Mouse (Mus musculus) urinary bladder, adult 18-20 months (tissue): ENCODE results near the gene Dpp3.
"Not testable (repeated sequence)": the region's sequence is repeated elsewhere in the genome, so short reads cannot be mapped to it uniquely, and the experiment has no call there.

Experiments used
- DNase-seq, 2 experiments: peaks; one replicate each; pipeline ENCODE4 v3.0.0; 2022; ENCODE audit warnings: low spot score in 2 of 2, mixed read lengths in 2 of 2

Gene Dpp3

GRCm38 (mm10) chr19:4896780-4897520, 31.1 kb downstream of the Dpp3 start:
- no peak for DNase-seq

- no peak for DNase-seq
Measured at GRCm38 (mm10) chr19:4891798-4892197, 36.3 kb downstream of the Dpp3 start.

GRCm38 (mm10) chr19:4889791-4890190, 38.3 kb downstream of the Dpp3 start:
- DNase-seq: no peak

GRCm38 (mm10) chr19:4883961-4884360, 44.1 kb downstream of the Dpp3 start:
- no peak for DNase-seq

DNA sequence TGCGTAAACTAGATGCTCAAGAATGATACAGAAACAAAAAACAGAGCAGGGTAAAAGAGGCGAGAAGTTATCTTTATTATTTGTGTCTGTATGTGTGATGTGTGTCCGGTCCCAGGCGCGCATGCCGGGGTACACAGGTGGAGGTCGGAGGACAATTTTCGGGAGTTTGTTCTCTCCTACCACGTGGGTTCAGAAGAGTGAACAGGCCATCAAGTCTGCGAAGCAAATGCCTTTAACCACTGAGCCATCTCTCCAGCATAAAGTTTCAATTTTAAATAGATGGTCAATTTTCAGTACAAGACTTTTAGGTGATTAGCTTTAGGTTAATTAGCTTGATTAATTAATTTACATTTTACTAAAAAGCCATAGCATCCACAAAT, 48.8 kb downstream of the Dpp3 start:
- no peak for DNase-seq

DNA sequence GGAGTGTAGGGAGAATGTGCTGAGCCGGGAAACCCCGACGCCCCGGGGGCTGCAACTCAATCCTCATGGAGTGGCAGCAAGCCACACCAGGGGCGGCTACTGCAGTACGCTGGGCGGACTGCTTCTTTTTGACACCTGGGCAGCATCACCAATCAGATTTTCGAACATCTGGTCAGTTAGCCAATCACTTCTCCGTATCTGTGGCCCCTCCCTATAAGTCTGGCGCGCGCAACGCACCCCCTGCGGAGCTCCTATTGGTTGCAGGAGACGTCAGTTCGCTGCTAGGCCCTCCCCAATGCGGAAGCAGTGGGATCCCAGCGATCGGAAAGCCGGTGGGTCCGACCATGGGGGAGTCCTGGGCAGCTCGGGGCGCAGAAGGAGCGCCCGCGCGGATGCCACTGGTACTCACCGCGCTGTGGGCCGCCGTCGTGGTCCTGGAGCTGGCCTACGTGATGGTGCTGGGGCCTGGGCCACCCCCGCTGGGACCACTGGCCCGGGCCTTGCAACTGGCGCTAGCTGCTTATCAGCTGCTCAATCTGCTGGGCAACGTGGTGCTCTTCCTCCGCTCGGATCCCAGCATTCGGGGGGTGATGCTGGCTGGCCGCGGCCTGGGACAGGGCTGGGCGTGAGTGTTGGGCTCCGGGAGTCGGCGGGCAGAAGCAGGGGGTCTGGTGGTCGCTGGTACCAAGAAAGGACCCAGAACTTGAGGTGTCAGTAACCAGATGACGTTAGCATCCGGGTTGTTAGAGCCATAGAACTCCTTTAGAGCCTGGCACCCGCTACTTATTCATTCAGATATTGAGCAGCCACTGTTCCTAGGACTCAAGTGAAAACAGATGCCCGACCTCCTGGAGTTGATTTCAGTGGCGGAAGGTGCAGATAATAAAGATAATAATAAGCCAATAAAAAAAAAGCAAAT, 49.4 kb downstream of the Dpp3 start, which contains the start of gene Zdhhc24:
Gene Zdhhc24 (plus strand): TSS at position 264 of the 919 bp plus-strand sequence.
- DNase-seq: peak; percentile 91 to 98

GRCm38 (mm10) chr19:4877785-4878184, 50.3 kb downstream of the Dpp3 start, which contains the start of gene Actn3:
Gene Actn3, minus strand, starts transcription at chr19:4877909.
- DNase-seq: peak; percentile 8 to 59

DNA sequence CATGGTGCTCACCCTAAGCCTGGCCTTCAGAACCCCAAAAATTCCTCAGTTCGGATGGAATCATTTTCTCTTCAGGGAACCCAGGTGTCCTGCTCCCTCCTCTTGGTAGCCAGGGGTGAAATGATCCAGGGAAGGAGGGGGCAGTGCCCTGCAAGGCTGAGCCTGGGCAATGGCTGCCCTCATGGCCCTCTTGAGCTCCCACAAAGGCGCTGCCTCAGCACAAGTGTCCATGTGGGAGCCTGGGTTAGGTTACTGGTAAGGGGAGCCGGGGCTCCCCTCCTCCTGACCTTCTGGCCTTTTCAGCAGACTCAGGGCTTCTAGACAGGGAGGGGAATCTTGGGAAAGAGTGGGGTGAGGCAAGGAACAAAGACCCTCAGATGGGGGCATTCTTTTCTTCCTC, 51.3 kb downstream of the Dpp3 start:
- no peak for DNase-seq

DNA sequence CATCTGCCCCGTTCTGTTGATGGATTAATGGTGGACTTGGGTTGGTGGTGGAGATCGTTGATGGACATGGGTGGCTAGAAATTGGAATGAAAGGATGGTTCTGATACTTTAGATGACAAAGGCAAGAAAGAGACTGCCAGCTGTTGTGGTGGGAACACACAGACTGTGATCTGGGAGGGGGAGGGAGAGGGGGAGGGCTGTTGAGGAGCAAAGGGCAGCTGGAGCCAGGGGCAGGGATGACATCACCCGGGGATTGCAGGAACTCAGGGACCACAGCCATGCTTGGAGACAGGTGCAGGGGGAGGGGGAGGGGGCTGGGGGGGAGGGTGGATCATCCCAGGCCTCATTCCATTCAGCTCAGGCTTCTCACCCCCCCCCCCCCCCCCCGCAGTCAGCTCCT, 51.8 kb downstream of the Dpp3 start:
- DNase-seq: no peak

GRCm38 (mm10) chr19:4874613-4875012, 53.5 kb downstream of the Dpp3 start:
- DNase-seq: not testable (repeated sequence)

- DNase-seq: no peak
Measured at GRCm38 (mm10) chr19:4865147-4865546, 62.9 kb downstream of the Dpp3 start.

DNA sequence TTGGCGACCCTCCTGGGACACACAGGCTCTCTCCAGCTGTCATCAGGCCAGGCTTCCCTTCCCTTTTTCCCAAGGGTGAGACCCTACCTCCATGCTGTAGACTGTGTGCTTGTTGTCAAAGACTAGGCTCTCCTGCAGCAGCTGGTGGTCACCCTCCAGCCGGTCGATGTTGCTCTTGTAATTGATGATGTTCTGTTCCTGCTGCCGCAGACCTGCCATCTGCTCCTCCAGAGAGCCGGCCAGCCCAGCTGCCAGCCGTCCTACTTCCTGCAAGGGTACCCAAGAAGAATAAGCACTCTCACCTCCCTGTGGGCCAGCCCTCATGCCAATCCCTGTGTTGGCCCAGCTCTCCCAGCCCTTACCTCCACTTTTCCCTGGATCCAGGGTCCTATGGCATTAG, 65.0 kb downstream of the Dpp3 start:
- no peak for DNase-seq

DNA sequence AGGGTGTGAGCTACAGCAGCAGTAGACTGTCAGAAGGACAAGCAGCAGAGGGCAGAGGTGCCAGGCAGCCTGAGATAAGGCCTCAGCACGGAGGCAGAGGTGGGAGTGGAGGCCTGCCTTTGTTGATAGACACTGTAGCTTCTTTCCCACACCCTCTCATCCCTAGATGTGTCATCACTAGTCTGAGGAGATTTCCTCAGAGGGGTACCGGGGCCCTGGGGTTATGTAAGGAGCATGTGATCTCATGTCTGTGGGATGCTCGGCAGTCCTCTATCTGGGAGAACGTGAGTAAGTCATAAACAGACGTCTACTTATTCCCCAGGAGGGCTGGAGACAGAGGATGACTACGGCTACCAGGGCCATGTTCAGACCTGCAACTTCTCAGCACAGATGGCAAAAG, 69.0 kb downstream of the Dpp3 start:
- DNase-seq: no peak
